Mouse (Mus musculus) liver, embryonic 14.5 days (tissue): ENCODE measurements around the gene Arl5a. TPM values are rescaled to one million over a fixed set of nuclear protein-coding genes. Genes with fewer than 3 reads are reported as not detected.

Source experiments
- ATAC-seq: fragments of 200-750 bp; cut with Nextera tagmentation; 2 replicates; pipeline ENCODE4 v1.8.0; 2017; ENCODE audit warnings: moderate number of reproducible peaks, mild to moderate bottlenecking, moderate library complexity; ENCODE audit not compliant: insufficient read depth
- DNase-seq, 3 experiments: peaks; one replicate each; pipeline ENCODE4 v3.0.0-alpha.2; 2012 to 2013; ENCODE audit warnings: low read depth in 3 of 3, low spot score in 3 of 3
- H3K27ac ChIP-seq: fragments of 300-500 bp; sonication (generic); 2 replicates; pipeline ENCODE4 v1.5.1; 2014; ENCODE audit warnings: moderate library complexity, mild to moderate bottlenecking, control low read depth, inconsistent platforms
- H3K27me3 ChIP-seq: fragments of 300-500 bp; sonication (generic); 2 replicates; pipeline ENCODE4 v1.6.1; 2014; ENCODE audit warnings: mild to moderate bottlenecking, low read length, moderate library complexity; ENCODE audit not compliant: control insufficient read depth, insufficient read depth
- H3K36me3 ChIP-seq: fragments of 300-500 bp; sonication (generic); replicated peaks from 2 replicates; pipeline ENCODE4 v1.6.1; 2014; ENCODE audit warnings: low read depth; ENCODE audit not compliant: control insufficient read depth, insufficient read depth
- H3K4me1 ChIP-seq, 2 experiments: fragments of 200-500 bp in 1 of 2; fragments of 300-500 bp in 1 of 2; sonication (generic) in 1 of 2; replicated peaks; 2 replicates each; pipeline ENCODE4 v1.6.1; 2012 to 2014; ENCODE audit warnings: antibody characterized with exemption in 1 of 2, inconsistent platforms in 1 of 2, low read length in 1 of 2; ENCODE audit not compliant: control insufficient read depth in 2 of 2, insufficient read depth in 2 of 2
- H3K4me2 ChIP-seq: fragments of 300-500 bp; sonication (generic); 2 replicates; pipeline ENCODE4 v1.6.1; 2014; ENCODE audit warnings: low read depth, mild to moderate bottlenecking, control low read depth, moderate library complexity
- H3K4me3 ChIP-seq, 2 experiments: fragments of 200-500 bp in 1 of 2; fragments of 300-500 bp in 1 of 2; sonication (generic) in 1 of 2; 2 replicates each; pipeline ENCODE4 v1.5.1; 2012 to 2014; ENCODE audit warnings: low read depth in 2 of 2, low read length in 2 of 2, mild to moderate bottlenecking in 2 of 2, control low read depth in 1 of 2, inconsistent platforms in 1 of 2, moderate library complexity in 1 of 2; ENCODE audit not compliant: insufficient read depth in 1 of 2
- H3K9ac ChIP-seq: fragments of 300-500 bp; sonication (generic); replicated peaks from 2 replicates; pipeline ENCODE4 v1.6.1; 2014; ENCODE audit warnings: mild to moderate bottlenecking, control low read depth, moderate library complexity
- H3K9me3 ChIP-seq: fragments of 300-500 bp; sonication (generic); 2 replicates; pipeline ENCODE4 v1.6.1; 2016; ENCODE audit warnings: low read length, mixed read lengths; ENCODE audit not compliant: control insufficient read depth
- CTCF ChIP-seq: IDR thresholded peaks from 2 replicates; pipeline ENCODE4 v1.5.1; 2016; ENCODE audit warnings: antibody characterized with exemption, low read depth, control low read depth
- EP300 ChIP-seq: IDR thresholded peaks from 2 replicates; pipeline ENCODE4 v1.6.1; 2016; ENCODE audit warnings: antibody characterized with exemption, low read depth
- WGBS: fragments of 180-500 bp; shearing (Covaris S2); extraction: QIAGEN DNeasy Blood & Tissue Kit; methylation state at CpG from one replicate; pipeline ENCODE4 v1.1.7; 2014; ENCODE audit not compliant: insufficient replicate concordance; 5-methylcytosine and 5-hydroxymethylcytosine counted together
- polyA plus RNA-seq, 2 experiments: library from polyadenylated mRNA; depleted of rRNA in 1 of 2; stranded (reverse) in 1 of 2; unstranded in 1 of 2; fragments of >200 nt; fragmentation: Nextera tagmentation in 1 of 2; extraction: Ambion mirVana in 1 of 2; gene quantifications; 2 replicates each; pipeline versions ENCODE4 v1.2.1 to v1.2.3; 2012 to 2014

Arl5a gene
- polyA plus RNA-seq, 2 experiments = 18.2 to 34.9 TPM

DNA sequence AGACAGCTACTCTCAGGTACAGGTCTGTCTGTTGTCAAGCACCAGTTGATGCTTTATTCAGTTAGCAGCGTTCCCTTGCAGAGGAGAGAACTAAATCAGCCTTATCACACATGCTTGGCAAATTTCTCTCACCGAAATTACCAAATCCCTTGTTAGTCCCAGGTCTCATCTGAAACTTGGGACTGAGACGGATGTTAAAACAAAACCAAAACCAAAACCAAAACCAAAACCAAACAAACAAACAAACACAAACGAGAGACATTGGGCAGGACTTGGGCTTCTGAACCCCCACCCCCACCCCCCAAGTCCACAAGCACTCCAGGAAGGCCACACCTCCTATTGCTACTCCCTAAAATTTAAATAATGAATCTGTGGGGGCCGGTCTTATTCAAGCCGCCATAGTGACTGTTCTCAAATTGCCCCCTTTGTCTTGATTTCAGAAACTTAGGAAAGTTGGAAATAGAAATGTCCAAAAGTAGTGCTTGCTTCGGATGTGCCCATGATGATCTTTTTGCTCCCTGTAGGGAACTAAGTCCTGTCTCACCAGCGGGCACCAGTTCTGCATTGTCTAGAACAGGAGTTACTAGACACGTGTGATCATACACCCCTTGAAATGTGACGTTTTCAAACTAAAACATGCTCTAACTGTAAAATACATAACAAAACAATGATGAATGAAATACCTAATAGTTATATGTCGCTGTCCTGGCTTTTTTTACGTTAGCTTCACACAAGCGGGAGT lies 46.8 kb downstream of the Arl5a start:
- Histone ChIP-seq H3K4me1 (peaks cover 0 to 8% of the 10 kb centered on the region in 2 experiments; a peak in 2 of 4 replicates), H3K36me3 (no peaks in the 10 kb centered on the region), H3K27ac (no peak overlapping the region), H3K9me3 (no peaks in the 10 kb centered on the region), H3K4me3 (peak overlapping the region; percentile 37 to 38), H3K27me3 (no peaks in the 10 kb centered on the region), H3K9ac (peak overlapping the region; percentile 27; the same call in 1 of the 2 replicates), H3K4me2 (peak overlapping the region; percentile 62)
- ATAC-seq = peak; percentile 14
- no peak for DNase-seq
- TF ChIP-seq EP300 = no peak
- TF ChIP-seq CTCF = no peak
- WGBS = 39% methylated on average over 13 of the region's 13 CpGs

- Histone ChIP-seq H3K4me2 (no peak overlapping the region), H3K9me3 (no peaks in the 10 kb centered on the region), H3K27ac (no peak overlapping the region), H3K9ac (no peak overlapping the region), H3K36me3 (no peaks in the 10 kb centered on the region), H3K4me1 (peaks cover 0 to 8% of the 10 kb centered on the region in 2 experiments; a peak in 2 of 4 replicates), H3K27me3 (no peaks in the 10 kb centered on the region), H3K4me3 (no peak overlapping the region)
- TF ChIP-seq CTCF (no peak), EP300 (no peak)
- ATAC-seq = no peak
- 66% methylated on average over 6 of the region's 6 CpGs for WGBS
- DNase-seq = no peak
These were observed 50.0 kb downstream of the Arl5a start for GRCm38 (mm10) chr2:52374706-52375105.

DNA sequence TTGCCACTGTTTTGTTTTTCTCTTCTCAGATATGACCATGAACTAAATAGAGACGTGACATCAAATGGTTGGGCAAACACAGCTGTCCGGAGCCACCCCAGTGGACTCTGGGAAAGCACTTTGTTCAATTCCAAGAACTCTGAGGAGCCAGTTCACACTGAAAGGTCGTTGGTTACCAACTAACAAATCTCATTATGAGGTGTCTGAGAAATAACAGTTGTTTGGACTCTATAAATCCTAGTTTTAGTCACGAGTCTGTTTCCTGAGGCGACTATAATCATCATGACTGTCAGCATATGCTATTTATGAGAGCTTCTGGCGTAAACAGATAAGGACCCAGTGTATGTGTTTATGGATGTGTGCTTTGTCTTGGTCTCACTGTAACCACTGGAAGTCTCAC lies 52.2 kb downstream of the Arl5a start:
- no peaks in the 10 kb centered on the region for H3K4me1 ChIP-seq
- H3K27me3 ChIP-seq = no peaks in the 10 kb centered on the region
- no peak for ATAC-seq
- no peak overlapping the region for H3K4me3 ChIP-seq
- H3K9ac ChIP-seq = no peak overlapping the region
- TF ChIP-seq CTCF (no peak), EP300 (no peak)
- DNase-seq = no peak
- no peaks in the 10 kb centered on the region for H3K9me3 ChIP-seq
- no peak overlapping the region for H3K27ac ChIP-seq
- H3K4me2 ChIP-seq = no peak overlapping the region
- WGBS = 33% methylated on average over 6 of the region's 6 CpGs
- H3K36me3 ChIP-seq = no peaks in the 10 kb centered on the region

GRCm38 (mm10) chr2:52372080-52372479 lies 52.6 kb downstream of the Arl5a start:
- Histone ChIP-seq H3K27ac (no peak overlapping the region), H3K4me1 (no peaks in the 10 kb centered on the region), H3K27me3 (no peaks in the 10 kb centered on the region), H3K4me2 (no peak overlapping the region), H3K4me3 (no peak overlapping the region), H3K9ac (no peak overlapping the region), H3K9me3 (no peaks in the 10 kb centered on the region), H3K36me3 (no peaks in the 10 kb centered on the region)
- no peak for TF ChIP-seq EP300
- TF ChIP-seq CTCF = no peak
- ATAC-seq = no peak
- DNase-seq = no peak
- 41% methylated on average over 4 of the region's 4 CpGs for WGBS

DNA sequence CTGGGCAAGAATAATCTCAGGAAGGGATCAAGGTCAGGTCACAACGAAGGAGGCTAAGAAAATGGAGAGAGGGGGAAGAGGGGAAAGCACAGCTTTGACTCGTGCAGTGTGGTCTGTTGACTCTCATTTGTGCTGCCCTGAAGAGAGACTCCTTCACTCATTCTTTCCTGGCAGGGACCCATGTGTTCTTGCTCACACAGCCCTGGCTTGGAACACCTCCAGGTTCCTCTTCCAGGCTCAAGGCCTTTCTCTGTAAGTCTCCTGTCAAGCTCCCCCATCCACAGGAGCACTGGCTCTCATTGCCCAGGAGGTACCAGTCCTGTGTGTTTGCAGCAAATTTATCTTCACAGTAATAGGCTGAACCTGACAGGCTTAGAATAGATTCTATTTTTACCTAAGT lies 53.6 kb downstream of the Arl5a start:
- no peaks in the 10 kb centered on the region for H3K36me3 ChIP-seq
- no peak overlapping the region for H3K27ac ChIP-seq
- no peaks in the 10 kb centered on the region for H3K4me1 ChIP-seq
- H3K9me3 ChIP-seq = no peaks in the 10 kb centered on the region
- TF ChIP-seq EP300 = no peak
- H3K4me3 ChIP-seq = no peak overlapping the region
- H3K9ac ChIP-seq = no peak overlapping the region
- DNase-seq (no peak), ATAC-seq (no peak)
- H3K27me3 ChIP-seq = no peaks in the 10 kb centered on the region
- no peak overlapping the region for H3K4me2 ChIP-seq
- WGBS = 32% methylated on average over 2 of the region's 2 CpGs
